Mouse (Mus musculus) heart, embryonic 12.5 days (tissue): ENCODE results near the gene Clec16a. TPM values are rescaled to one million over a fixed set of nuclear protein-coding genes. Genes with fewer than 3 reads are reported as not detected.

ENCODE experiments used
- ATAC-seq: fragments of 200-750 bp; cut with Nextera tagmentation; 2 replicates; pipeline ENCODE4 v1.8.0; 2017; ENCODE audit warnings: moderate TSS enrichment, moderate library complexity; ENCODE audit not compliant: insufficient number of reproducible peaks, low FRiP score
- H3K27ac ChIP-seq: fragments of 300-500 bp; sonication (generic); 2 replicates; pipeline ENCODE4 v1.5.1; 2016; ENCODE audit warnings: mild to moderate bottlenecking, moderate library complexity; ENCODE audit not compliant: poor library complexity, severe bottlenecking
- H3K27me3 ChIP-seq: fragments of 300-500 bp; sonication (generic); replicated peaks from 2 replicates; pipeline ENCODE4 v1.6.1; 2016; ENCODE audit warnings: mild to moderate bottlenecking, moderate library complexity
- H3K36me3 ChIP-seq: fragments of 300-500 bp; sonication (generic); 2 replicates; pipeline ENCODE4 v1.6.1; 2016; ENCODE audit warnings: mild to moderate bottlenecking, moderate library complexity
- H3K4me1 ChIP-seq: fragments of 300-500 bp; sonication (generic); replicated peaks from 2 replicates; pipeline ENCODE4 v1.6.1; 2016; ENCODE audit warnings: mild to moderate bottlenecking
- H3K4me2 ChIP-seq: fragments of 300-500 bp; sonication (generic); 2 replicates; pipeline ENCODE4 v1.6.1; 2016; ENCODE audit warnings: mild to moderate bottlenecking, moderate library complexity
- H3K4me3 ChIP-seq: fragments of 300-500 bp; sonication (generic); 2 replicates; pipeline ENCODE4 v1.5.1; 2016; ENCODE audit warnings: mild to moderate bottlenecking
- H3K9ac ChIP-seq: fragments of 300-500 bp; sonication (generic); 2 replicates; pipeline ENCODE4 v1.6.1; 2016; ENCODE audit warnings: mild to moderate bottlenecking, moderate library complexity
- H3K9me3 ChIP-seq: fragments of 300-500 bp; sonication (generic); replicated peaks from 2 replicates; pipeline ENCODE4 v1.6.1; 2016; ENCODE audit warnings: mild to moderate bottlenecking, moderate library complexity
- WGBS: fragments of 180-500 bp; shearing (Covaris S2); methylation state at CpG from one replicate; pipeline ENCODE4 v1.1.7; 2016; 5-methylcytosine and 5-hydroxymethylcytosine counted together
- polyA plus RNA-seq: library from polyadenylated mRNA; unstranded; fragments of >200 nt; fragmentation: Nextera tagmentation; extraction: Ambion mirVana; gene quantifications from 2 replicates; pipeline ENCODE4 v1.2.1, GENCODE M21; 2016

Clec16a gene
- polyA plus RNA-seq, 1 experiment from 2014 or later, result 30.0 TPM

GRCm38 (mm10) chr16:10585165-10585564 is 40.0 kb downstream of the Clec16a start:
- WGBS, result 54% methylated on average over 1 of the region's 1 CpGs
- Histone ChIP-seq H3K4me1 (peaks cover 10% of the 10 kb centered on the region; the same call in 1 of the 2 replicates), H3K4me2 (no peak overlapping the region), H3K36me3 (peaks cover 41% of the 10 kb centered on the region), H3K27me3 (no peaks in the 10 kb centered on the region), H3K27ac (no peak overlapping the region), H3K4me3 (no peak overlapping the region), H3K9ac (no peak overlapping the region), H3K9me3 (no peaks in the 10 kb centered on the region)
- no peak for ATAC-seq

GRCm38 (mm10) chr16:10586546-10586945 is 41.4 kb downstream of the Clec16a start:
- H3K4me2 ChIP-seq, result no peak overlapping the region
- H3K9ac ChIP-seq, result no peak overlapping the region
- H3K4me1 ChIP-seq, result peaks cover 10% of the 10 kb centered on the region; the same call in 1 of the 2 replicates
- no peaks in the 10 kb centered on the region for H3K9me3 ChIP-seq
- no peak overlapping the region for H3K27ac ChIP-seq
- H3K36me3 ChIP-seq, result peaks cover 31% of the 10 kb centered on the region
- ATAC-seq, result no peak
- no peaks in the 10 kb centered on the region for H3K27me3 ChIP-seq
- WGBS, result 77% methylated on average over 3 of the region's 3 CpGs
- no peak overlapping the region for H3K4me3 ChIP-seq

GRCm38 (mm10) chr16:10599888-10600740 is 55.0 kb downstream of the Clec16a start:
- no peaks in the 10 kb centered on the region for H3K27me3 ChIP-seq
- no peak overlapping the region for H3K27ac ChIP-seq
- H3K36me3 ChIP-seq, result peaks cover 44% of the 10 kb centered on the region
- H3K4me2 ChIP-seq, result no peak overlapping the region
- no peak overlapping the region for H3K4me3 ChIP-seq
- peaks cover 7% of the 10 kb centered on the region for H3K4me1 ChIP-seq
- no peaks in the 10 kb centered on the region for H3K9me3 ChIP-seq
- no peak for ATAC-seq
- WGBS, result 51% methylated on average over 5 of the region's 5 CpGs
- H3K9ac ChIP-seq, result no peak overlapping the region

GRCm38 (mm10) chr16:10607802-10608201 is 62.7 kb downstream of the Clec16a start:
- Histone ChIP-seq H3K36me3 (peaks cover 39% of the 10 kb centered on the region), H3K27me3 (no peaks in the 10 kb centered on the region), H3K27ac (no peak overlapping the region), H3K4me2 (no peak overlapping the region), H3K9ac (no peak overlapping the region), H3K4me3 (no peak overlapping the region), H3K9me3 (no peaks in the 10 kb centered on the region), H3K4me1 (no peaks in the 10 kb centered on the region)
- ATAC-seq, result no peak
- whole genome bisulfite sequencing, result 84% methylated on average over 3 of the region's 3 CpGs

GRCm38 (mm10) chr16:10609921-10610320 is 64.8 kb downstream of the Clec16a start:
- Histone ChIP-seq H3K4me1 (no peaks in the 10 kb centered on the region), H3K4me2 (no peak overlapping the region), H3K4me3 (no peak overlapping the region), H3K9me3 (no peaks in the 10 kb centered on the region), H3K27ac (no peak overlapping the region), H3K27me3 (no peaks in the 10 kb centered on the region), H3K36me3 (peaks cover 52% of the 10 kb centered on the region), H3K9ac (no peak overlapping the region)
- no peak for ATAC-seq
- 91% methylated on average over 7 of the region's 7 CpGs for WGBS

- no peak overlapping the region for H3K27ac ChIP-seq
- peaks cover 53% of the 10 kb centered on the region for H3K36me3 ChIP-seq
- ATAC-seq, result no peak
- no peak overlapping the region for H3K9ac ChIP-seq
- H3K9me3 ChIP-seq, result no peaks in the 10 kb centered on the region
- no peak overlapping the region for H3K4me2 ChIP-seq
- H3K4me1 ChIP-seq, result no peaks in the 10 kb centered on the region
- no peaks in the 10 kb centered on the region for H3K27me3 ChIP-seq
- no peak overlapping the region for H3K4me3 ChIP-seq
- 83% methylated on average over 6 of the region's 6 CpGs for WGBS
Measured at GRCm38 (mm10) chr16:10610801-10611200, 65.7 kb downstream of the Clec16a start.

GRCm38 (mm10) chr16:10611306-10611705 is 66.2 kb downstream of the Clec16a start:
- Histone ChIP-seq H3K4me1 (no peaks in the 10 kb centered on the region), H3K27ac (no peak overlapping the region), H3K36me3 (peaks cover 53% of the 10 kb centered on the region), H3K27me3 (no peaks in the 10 kb centered on the region), H3K9ac (no peak overlapping the region), H3K9me3 (no peaks in the 10 kb centered on the region), H3K4me3 (no peak overlapping the region), H3K4me2 (no peak overlapping the region)
- no peak for ATAC-seq
- WGBS, result 87% methylated on average over 4 of the region's 4 CpGs

- no peak overlapping the region for H3K9ac ChIP-seq
- H3K4me1 ChIP-seq, result no peaks in the 10 kb centered on the region
- WGBS, result 84% methylated on average over 2 of the region's 2 CpGs
- no peak overlapping the region for H3K4me2 ChIP-seq
- peaks cover 48% of the 10 kb centered on the region for H3K36me3 ChIP-seq
- no peaks in the 10 kb centered on the region for H3K27me3 ChIP-seq
- no peak overlapping the region for H3K27ac ChIP-seq
- ATAC-seq, result no peak
- H3K4me3 ChIP-seq, result no peak overlapping the region
- H3K9me3 ChIP-seq, result no peaks in the 10 kb centered on the region
Measured at GRCm38 (mm10) chr16:10613996-10614395, 68.9 kb downstream of the Clec16a start.

- Histone ChIP-seq H3K4me3 (no peak overlapping the region), H3K4me2 (no peak overlapping the region), H3K27me3 (no peaks in the 10 kb centered on the region), H3K27ac (no peak overlapping the region), H3K4me1 (peaks cover 11% of the 10 kb centered on the region), H3K36me3 (peaks cover 14% of the 10 kb centered on the region), H3K9me3 (no peaks in the 10 kb centered on the region), H3K9ac (no peak overlapping the region)
- WGBS, result 56% methylated on average over 6 of the region's 6 CpGs
- no peak for ATAC-seq
Measured at GRCm38 (mm10) chr16:10620961-10621614, 75.9 kb downstream of the Clec16a start.

- WGBS, result 29% methylated on average over 1 of the region's 1 CpGs
- H3K9me3 ChIP-seq, result no peaks in the 10 kb centered on the region
- peaks cover 11% of the 10 kb centered on the region for H3K4me1 ChIP-seq
- no peak overlapping the region for H3K4me2 ChIP-seq
- H3K27ac ChIP-seq, result no peak overlapping the region
- H3K9ac ChIP-seq, result no peak overlapping the region
- no peak for ATAC-seq
- no peaks in the 10 kb centered on the region for H3K27me3 ChIP-seq
- H3K4me3 ChIP-seq, result no peak overlapping the region
- peaks cover 13% of the 10 kb centered on the region for H3K36me3 ChIP-seq
Measured at GRCm38 (mm10) chr16:10621710-10622109, 76.6 kb downstream of the Clec16a start.

GRCm38 (mm10) chr16:10626116-10626515 is 81.0 kb downstream of the Clec16a start:
- H3K9ac ChIP-seq, result no peak overlapping the region
- peaks cover 37% of the 10 kb centered on the region for H3K4me1 ChIP-seq
- no peak for ATAC-seq
- no peak overlapping the region for H3K4me3 ChIP-seq
- H3K4me2 ChIP-seq, result no peak overlapping the region
- H3K9me3 ChIP-seq, result no peaks in the 10 kb centered on the region
- WGBS, result 75% methylated on average over 1 of the region's 1 CpGs
- no peaks in the 10 kb centered on the region for H3K27me3 ChIP-seq
- H3K27ac ChIP-seq, result no peak overlapping the region
- peaks cover 10% of the 10 kb centered on the region; the same call in 1 of the 2 replicates for H3K36me3 ChIP-seq
